Mouse (Mus musculus) myocyte (in vitro differentiated cells): Measurements from ENCODE around the gene Prpf6. TPM values are rescaled to one million over a fixed set of nuclear protein-coding genes. Genes with fewer than 3 reads are reported as not detected.

Source experiments
- H3K27me3 ChIP-seq: one replicate; pipeline ENCODE4 v1.6.1; 2011; ENCODE audit not compliant: control insufficient read depth, insufficient read depth, insufficient read length
- H3K36me3 ChIP-seq: one replicate; pipeline ENCODE4 v1.6.1; 2011; ENCODE audit not compliant: control insufficient read depth, insufficient read depth
- H3K4me2 ChIP-seq: one replicate; pipeline ENCODE4 v1.6.1; 2011; ENCODE audit warnings: low read depth, control low read depth
- H3K4me3 ChIP-seq: one replicate; pipeline ENCODE4 v1.5.1; 2011; ENCODE audit warnings: mild to moderate bottlenecking, control low read depth, moderate library complexity
- H3K79me2 ChIP-seq: one replicate; pipeline ENCODE4 v1.6.1; 2011; ENCODE audit not compliant: control insufficient read depth, insufficient read depth
- H3ac ChIP-seq: one replicate; pipeline ENCODE4 v1.6.1; 2011; ENCODE audit not compliant: control insufficient read depth, insufficient read length
- CEBPB ChIP-seq: IDR thresholded peaks from 2 replicates; pipeline ENCODE4 v1.6.1; 2011; ENCODE audit warnings: mild to moderate bottlenecking, moderate library complexity; ENCODE audit not compliant: poor library complexity, insufficient read depth, severe bottlenecking
- E2F4 ChIP-seq: IDR thresholded peaks from one replicate; pipeline ENCODE4 v1.6.1; 2011; ENCODE audit warnings: mild to moderate bottlenecking, control low read depth, moderate library complexity; ENCODE audit not compliant: insufficient read depth
- MAX ChIP-seq: IDR thresholded peaks from one replicate; pipeline ENCODE4 v1.6.1; 2011; ENCODE audit warnings: low read depth, mild to moderate bottlenecking, control low read depth
- MYOD1 ChIP-seq, 3 experiments: IDR thresholded peaks; one replicate each; pipeline ENCODE4 v1.6.1; 2011; ENCODE audit warnings: control low read depth in 2 of 3, low read depth in 2 of 3, mild to moderate bottlenecking in 2 of 3, moderate library complexity in 1 of 3; ENCODE audit not compliant: insufficient read length in 2 of 3, control insufficient read depth in 1 of 3
- MYOG ChIP-seq, 3 experiments: IDR thresholded peaks; one replicate each; pipeline ENCODE4 v1.6.1; 2011; ENCODE audit warnings: control low read depth in 2 of 3, low read depth in 2 of 3, mild to moderate bottlenecking in 2 of 3; ENCODE audit not compliant: insufficient read length in 2 of 3, control insufficient read depth in 1 of 3, insufficient read depth in 1 of 3
- POLR2A ChIP-seq: IDR thresholded peaks from one replicate; pipeline ENCODE4 v1.6.1; 2011; ENCODE audit warnings: low read depth, mild to moderate bottlenecking, control low read depth, moderate library complexity; ENCODE audit not compliant: insufficient read length
- POLR2AphosphoS2 ChIP-seq: IDR thresholded peaks from one replicate; pipeline ENCODE4 v1.6.1; 2011; ENCODE audit warnings: low read depth, control low read depth; ENCODE audit not compliant: insufficient read length
- REST ChIP-seq: IDR thresholded peaks from one replicate; pipeline ENCODE4 v1.6.1; 2011; ENCODE audit warnings: mild to moderate bottlenecking, control low read depth, moderate library complexity; ENCODE audit not compliant: insufficient read depth, insufficient read length
- SRF ChIP-seq: IDR thresholded peaks from one replicate; pipeline ENCODE4 v1.6.1; 2011; ENCODE audit warnings: low read depth; ENCODE audit not compliant: control insufficient read depth, insufficient read length
- TCF12 ChIP-seq: IDR thresholded peaks from one replicate; pipeline ENCODE4 v1.6.1; 2011; ENCODE audit warnings: mild to moderate bottlenecking, control low read depth; ENCODE audit not compliant: poor library complexity, insufficient read depth, severe bottlenecking
- TCF3 ChIP-seq: IDR thresholded peaks from one replicate; pipeline ENCODE4 v1.6.1; 2011; ENCODE audit warnings: low read depth, control low read depth; ENCODE audit not compliant: insufficient read length
- USF1 ChIP-seq: IDR thresholded peaks from one replicate; pipeline ENCODE4 v1.6.1; 2011; ENCODE audit warnings: low read depth, mild to moderate bottlenecking, control low read depth, moderate library complexity
- polyA plus RNA-seq: library from polyadenylated mRNA; unstranded; fragments of >200 nt; fragmentation: generic; extraction: Trizol; gene quantifications from one replicate; pipeline ENCODE4 v1.2.1, GENCODE M21; 2012; ENCODE audit warnings: missing spikeins

The Prpf6 gene
- polyA plus RNA-seq, 1 experiment: 46.0 TPM

DNA sequence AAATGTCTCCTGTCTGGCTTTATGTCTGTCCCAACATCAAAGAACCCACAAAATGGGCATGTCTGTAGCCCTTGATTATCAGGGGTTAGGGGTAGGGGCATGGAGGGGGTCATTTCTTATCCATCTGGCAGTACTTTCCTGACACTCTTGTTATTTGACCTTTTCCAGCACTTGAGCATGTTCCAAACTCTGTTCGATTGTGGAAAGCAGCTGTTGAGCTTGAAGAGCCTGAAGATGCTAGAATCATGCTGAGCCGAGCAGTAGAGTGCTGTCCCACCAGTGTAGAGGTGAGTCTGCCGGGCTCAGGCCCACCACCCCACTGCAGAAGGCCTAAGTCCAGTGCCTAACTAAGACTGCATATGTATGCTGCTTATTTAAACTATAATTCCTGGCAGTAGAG lies 44.2 kb downstream of the Prpf6 start:
- TF ChIP-seq REST (no peak), MAX (no peak), TCF12 (no peak), POLR2A (no peak), SRF (no peak), CEBPB (no peak), E2F4 (no peak), MYOG (IDR thresholded peaks at IDR 0.05; ENCODE audit: control insufficient read depth in 1 of 3, insufficient read depth in 1 of 3, insufficient read length in 2 of 3, low read depth in 2 of 3) (no peak), TCF3 (no peak), USF1 (no peak), POLR2AphosphoS2 (no peak), MYOD1 (IDR thresholded peaks at IDR 0.05; ENCODE audit: control insufficient read depth in 1 of 3, insufficient read length in 2 of 3, low read depth in 2 of 3) (no peak)

GRCm38 (mm10) chr2:181644361-181644760 lies 52.7 kb downstream of the Prpf6 start:
- no peak for TF ChIP-seq CEBPB
- H3K4me3 ChIP-seq: no peak overlapping the region
- no peak overlapping the region for H3ac ChIP-seq
- H3K36me3 ChIP-seq: peaks cover 52% of the 10 kb centered on the region
- H3K4me2 ChIP-seq: no peak overlapping the region
- no peaks in the 10 kb centered on the region for H3K79me2 ChIP-seq
- no peaks in the 10 kb centered on the region for H3K27me3 ChIP-seq

More for the DNA sequence above, 44.2 kb downstream of the Prpf6 start:
- no peak overlapping the region for H3ac ChIP-seq
- H3K27me3 ChIP-seq: no peaks in the 10 kb centered on the region
- no peak overlapping the region for H3K4me3 ChIP-seq
- H3K79me2 ChIP-seq: no peaks in the 10 kb centered on the region
- H3K4me2 ChIP-seq: no peak overlapping the region
- peaks cover 55% of the 10 kb centered on the region for H3K36me3 ChIP-seq

- Histone ChIP-seq H3K4me2 (no peak overlapping the region), H3ac (no peak overlapping the region), H3K36me3 (peaks cover 57% of the 10 kb centered on the region), H3K79me2 (no peaks in the 10 kb centered on the region), H3K4me3 (no peak overlapping the region), H3K27me3 (no peaks in the 10 kb centered on the region)
- TF ChIP-seq SRF (no peak), E2F4 (no peak), TCF3 (no peak), CEBPB (no peak), MAX (no peak), MYOD1 (IDR thresholded peaks at IDR 0.05; ENCODE audit: control insufficient read depth in 1 of 3, insufficient read length in 2 of 3, low read depth in 2 of 3) (no peak), REST (no peak), POLR2A (no peak), TCF12 (no peak), MYOG (IDR thresholded peaks at IDR 0.05; ENCODE audit: control insufficient read depth in 1 of 3, insufficient read depth in 1 of 3, insufficient read length in 2 of 3, low read depth in 2 of 3) (no peak)
Observed at GRCm38 (mm10) chr2:181645666-181646065, 54.0 kb downstream of the Prpf6 start.

- no peak overlapping the region for H3K4me2 ChIP-seq
- H3ac ChIP-seq: no peak overlapping the region
- no peak overlapping the region for H3K4me3 ChIP-seq
- H3K27me3 ChIP-seq: no peaks in the 10 kb centered on the region
- no peaks in the 10 kb centered on the region for H3K79me2 ChIP-seq
- no peak for TF ChIP-seq E2F4
- no peak for TF ChIP-seq MAX
- TF ChIP-seq MYOG (IDR thresholded peaks at IDR 0.05; ENCODE audit: control insufficient read depth in 1 of 3, insufficient read depth in 1 of 3, insufficient read length in 2 of 3, low read depth in 2 of 3): no peak
- no peak for TF ChIP-seq SRF
- TF ChIP-seq TCF12: no peak
- no peak for TF ChIP-seq REST
- no peak for TF ChIP-seq TCF3
- TF ChIP-seq USF1: no peak
- no peak for TF ChIP-seq POLR2AphosphoS2
- no peak for TF ChIP-seq CEBPB
- no peak for TF ChIP-seq MYOD1 (IDR thresholded peaks at IDR 0.05; ENCODE audit: control insufficient read depth in 1 of 3, insufficient read length in 2 of 3, low read depth in 2 of 3)
- TF ChIP-seq POLR2A: no peak
- peaks cover 51% of the 10 kb centered on the region for H3K36me3 ChIP-seq
Observed at GRCm38 (mm10) chr2:181646626-181647472, 55.2 kb downstream of the Prpf6 start.

GRCm38 (mm10) chr2:181648926-181649325 lies 57.3 kb downstream of the Prpf6 start:
- no peaks in the 10 kb centered on the region for H3K27me3 ChIP-seq
- peaks cover 56% of the 10 kb centered on the region for H3K36me3 ChIP-seq
- H3K79me2 ChIP-seq: no peaks in the 10 kb centered on the region
- H3K4me2 ChIP-seq: no peak overlapping the region
- no peak overlapping the region for H3K4me3 ChIP-seq
- TF ChIP-seq MYOG (IDR thresholded peaks at IDR 0.05; ENCODE audit: control insufficient read depth in 1 of 3, insufficient read depth in 1 of 3, insufficient read length in 2 of 3, low read depth in 2 of 3): no peak
- H3ac ChIP-seq: no peak overlapping the region
